Mouse (Mus musculus): ENCODE measurements around the gene Necab2. TPM values are rescaled to one million over a fixed set of nuclear protein-coding genes. Genes with fewer than 3 reads are reported as not detected.

The Necab2 gene
- polyA plus RNA-seq, 1 experiment from 2014 or later: not detected

GRCm38 (mm10) chr8:119451131-119451530, 4.6 kb downstream of the Necab2 start:
- Histone ChIP-seq H3K4me3 (ENCODE audit: inconsistent target) (no peak overlapping the region), H3K27ac (no peak overlapping the region), H3K36me3 (ENCODE audit: inconsistent target) (no peaks in the 10 kb centered on the region), H3K79me2 (ENCODE audit: inconsistent target) (no peaks in the 10 kb centered on the region)
- WGBS (ENCODE audit: missing documents): 86% methylated on average over 4 of the region's 4 CpGs

DNA sequence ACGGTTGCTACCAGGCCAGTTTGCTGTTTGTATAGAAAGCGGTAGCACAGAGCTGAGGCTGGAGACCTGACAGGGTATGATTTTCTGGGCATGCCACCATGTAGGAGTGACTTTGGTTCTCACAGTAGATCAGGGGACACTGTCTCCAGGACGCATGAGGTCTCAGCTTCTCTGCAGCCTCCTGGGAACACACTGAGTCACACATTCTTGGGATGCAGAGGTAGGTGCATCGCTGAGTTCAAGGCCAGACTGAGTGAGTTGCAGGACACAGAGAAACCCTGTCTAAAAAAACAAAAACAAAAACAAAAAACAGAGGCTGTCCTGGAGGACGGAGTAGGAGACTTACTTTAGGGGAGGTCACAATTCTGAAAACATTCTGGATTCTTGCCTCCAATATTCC, 6.4 kb downstream of the Necab2 start:
- Histone ChIP-seq H3K4me3 (ENCODE audit: inconsistent target) (no peak overlapping the region), H3K36me3 (ENCODE audit: inconsistent target) (no peaks in the 10 kb centered on the region), H3K27ac (no peak overlapping the region), H3K79me2 (ENCODE audit: inconsistent target) (no peaks in the 10 kb centered on the region)
- WGBS (ENCODE audit: missing documents): 89% methylated on average over 5 of the region's 5 CpGs

DNA sequence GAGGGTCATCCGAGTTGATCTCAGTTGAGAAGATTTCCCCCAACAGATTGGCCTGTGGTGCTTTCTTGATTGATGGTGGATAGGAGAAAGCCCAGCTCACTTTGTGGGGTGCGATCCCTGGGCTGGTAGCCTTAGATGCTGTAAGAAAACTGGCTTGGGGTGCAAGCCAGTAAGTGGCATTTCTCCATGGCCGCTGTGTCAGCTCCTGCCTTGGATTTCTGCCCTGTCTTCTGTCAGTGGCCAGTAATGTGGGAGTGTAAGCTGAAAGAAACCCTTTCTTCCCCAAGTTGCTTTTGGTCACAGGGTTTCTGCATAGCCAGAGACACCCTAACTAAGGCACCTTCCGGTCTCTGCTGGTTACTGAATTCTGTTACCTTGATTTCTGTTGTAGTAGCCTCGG, 9.5 kb downstream of the Necab2 start:
- Histone ChIP-seq H3K4me3 (ENCODE audit: inconsistent target) (no peak overlapping the region), H3K36me3 (ENCODE audit: inconsistent target) (no peaks in the 10 kb centered on the region), H3K27ac (no peak overlapping the region), H3K79me2 (ENCODE audit: inconsistent target) (no peaks in the 10 kb centered on the region)
- 88% methylated on average over 5 of the region's 5 CpGs for WGBS (ENCODE audit: missing documents)

- no peak overlapping the region for H3K27ac ChIP-seq
- no peaks in the 10 kb centered on the region for H3K36me3 ChIP-seq (ENCODE audit: inconsistent target)
- no peaks in the 10 kb centered on the region for H3K79me2 ChIP-seq (ENCODE audit: inconsistent target)
- H3K4me3 ChIP-seq (ENCODE audit: inconsistent target): no peak overlapping the region
- 70% methylated on average over 16 of the region's 16 CpGs for WGBS (ENCODE audit: missing documents)
Measured at GRCm38 (mm10) chr8:119459724-119460123, 13.2 kb downstream of the Necab2 start.

DNA sequence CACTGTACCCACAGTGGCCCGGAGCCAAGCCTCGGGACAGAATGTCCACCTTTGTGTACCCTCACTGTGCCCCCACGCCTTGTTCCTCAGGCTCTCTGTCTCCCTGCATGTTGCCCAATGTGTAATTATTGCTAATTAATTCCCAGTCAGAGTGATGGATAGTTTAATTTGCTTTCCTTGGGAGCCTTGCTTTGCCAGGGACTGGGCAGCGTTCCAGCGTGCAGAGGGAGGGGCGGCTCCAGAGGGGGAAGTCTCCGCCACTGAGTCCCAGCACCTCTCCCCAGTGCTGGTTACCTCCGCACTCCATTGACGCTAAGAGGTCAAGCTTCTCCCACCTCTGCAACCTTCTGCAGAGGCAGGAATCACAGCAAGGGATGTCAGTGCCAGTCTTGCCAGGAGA, 14.8 kb downstream of the Necab2 start:
- H3K79me2 ChIP-seq (ENCODE audit: inconsistent target): no peaks in the 10 kb centered on the region
- no peaks in the 10 kb centered on the region for H3K36me3 ChIP-seq (ENCODE audit: inconsistent target)
- 81% methylated on average over 9 of the region's 9 CpGs for whole genome bisulfite sequencing (ENCODE audit: missing documents)
- no peak overlapping the region for H3K4me3 ChIP-seq (ENCODE audit: inconsistent target)
- H3K27ac ChIP-seq: no peak overlapping the region

- no peaks in the 10 kb centered on the region for H3K79me2 ChIP-seq (ENCODE audit: inconsistent target)
- H3K27ac ChIP-seq: no peak overlapping the region
- H3K36me3 ChIP-seq (ENCODE audit: inconsistent target): no peaks in the 10 kb centered on the region
- H3K4me3 ChIP-seq (ENCODE audit: inconsistent target): no peak overlapping the region
- WGBS (ENCODE audit: missing documents): 85% methylated on average over 7 of the region's 7 CpGs
Measured at GRCm38 (mm10) chr8:119463709-119464108, 17.2 kb downstream of the Necab2 start.

- WGBS (ENCODE audit: missing documents): 12% methylated on average over 18 of the region's 18 CpGs
- H3K36me3 ChIP-seq (ENCODE audit: inconsistent target): no peaks in the 10 kb centered on the region
- no peaks in the 10 kb centered on the region for H3K79me2 ChIP-seq (ENCODE audit: inconsistent target)
- H3K27ac ChIP-seq: no peak overlapping the region
- no peak overlapping the region for H3K4me3 ChIP-seq (ENCODE audit: inconsistent target)
Measured at GRCm38 (mm10) chr8:119466105-119466504, 19.6 kb downstream of the Necab2 start.

DNA sequence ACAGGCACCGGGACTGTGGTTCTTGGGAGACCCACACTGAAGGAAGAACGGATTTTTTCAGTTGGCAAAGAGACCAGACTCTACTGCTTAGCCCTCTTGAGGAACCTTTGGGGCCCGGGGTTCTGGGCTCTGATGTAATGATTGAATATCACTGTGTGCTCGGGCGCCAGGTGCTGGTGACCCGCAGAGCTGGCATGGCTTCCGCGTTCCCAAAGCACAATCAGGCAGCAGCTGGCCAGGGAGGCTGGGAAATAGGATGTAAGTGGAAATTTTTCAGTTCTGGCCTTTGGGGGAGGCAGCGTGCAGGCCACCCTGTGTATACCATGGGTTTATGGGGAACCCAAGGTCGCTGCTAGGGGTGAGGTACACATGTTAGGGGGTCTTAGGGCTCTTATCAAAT, 20.3 kb downstream of the Necab2 start:
- WGBS (ENCODE audit: missing documents): 80% methylated on average over 10 of the region's 10 CpGs
- Histone ChIP-seq H3K36me3 (ENCODE audit: inconsistent target) (no peaks in the 10 kb centered on the region), H3K27ac (no peak overlapping the region), H3K79me2 (ENCODE audit: inconsistent target) (no peaks in the 10 kb centered on the region), H3K4me3 (ENCODE audit: inconsistent target) (no peak overlapping the region)

GRCm38 (mm10) chr8:119468091-119468490, 21.6 kb downstream of the Necab2 start:
- Histone ChIP-seq H3K4me3 (ENCODE audit: inconsistent target) (no peak overlapping the region), H3K36me3 (ENCODE audit: inconsistent target) (no peaks in the 10 kb centered on the region), H3K79me2 (ENCODE audit: inconsistent target) (no peaks in the 10 kb centered on the region), H3K27ac (no peak overlapping the region)
- 89% methylated on average over 8 of the region's 8 CpGs for WGBS (ENCODE audit: missing documents)

DNA sequence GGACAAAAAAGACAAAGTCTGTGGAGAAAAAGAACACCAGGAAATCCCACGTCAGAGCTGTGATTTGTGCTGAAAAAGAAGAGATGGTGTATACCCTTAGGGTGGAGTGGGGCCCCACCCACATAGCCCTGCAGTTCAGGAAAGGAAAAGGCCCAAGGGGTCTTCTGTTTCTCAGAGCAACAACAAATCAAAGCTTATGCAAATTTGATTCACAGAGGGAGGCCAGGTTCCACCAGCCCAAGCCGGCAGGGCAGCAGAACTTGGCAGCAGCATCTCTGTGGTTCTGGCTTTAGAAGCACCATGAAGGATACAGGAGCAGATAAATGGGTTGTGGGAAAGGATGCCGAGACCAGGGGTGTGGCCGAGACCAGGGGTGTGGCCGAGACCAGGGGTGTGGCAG, 32.2 kb downstream of the Necab2 start:
- Histone ChIP-seq H3K4me3 (ENCODE audit: inconsistent target) (no peak overlapping the region), H3K79me2 (ENCODE audit: inconsistent target) (no peaks in the 10 kb centered on the region), H3K27ac (no peak overlapping the region), H3K36me3 (ENCODE audit: inconsistent target) (no peaks in the 10 kb centered on the region)
- WGBS (ENCODE audit: missing documents): 34% methylated on average over 5 of the region's 5 CpGs

DNA sequence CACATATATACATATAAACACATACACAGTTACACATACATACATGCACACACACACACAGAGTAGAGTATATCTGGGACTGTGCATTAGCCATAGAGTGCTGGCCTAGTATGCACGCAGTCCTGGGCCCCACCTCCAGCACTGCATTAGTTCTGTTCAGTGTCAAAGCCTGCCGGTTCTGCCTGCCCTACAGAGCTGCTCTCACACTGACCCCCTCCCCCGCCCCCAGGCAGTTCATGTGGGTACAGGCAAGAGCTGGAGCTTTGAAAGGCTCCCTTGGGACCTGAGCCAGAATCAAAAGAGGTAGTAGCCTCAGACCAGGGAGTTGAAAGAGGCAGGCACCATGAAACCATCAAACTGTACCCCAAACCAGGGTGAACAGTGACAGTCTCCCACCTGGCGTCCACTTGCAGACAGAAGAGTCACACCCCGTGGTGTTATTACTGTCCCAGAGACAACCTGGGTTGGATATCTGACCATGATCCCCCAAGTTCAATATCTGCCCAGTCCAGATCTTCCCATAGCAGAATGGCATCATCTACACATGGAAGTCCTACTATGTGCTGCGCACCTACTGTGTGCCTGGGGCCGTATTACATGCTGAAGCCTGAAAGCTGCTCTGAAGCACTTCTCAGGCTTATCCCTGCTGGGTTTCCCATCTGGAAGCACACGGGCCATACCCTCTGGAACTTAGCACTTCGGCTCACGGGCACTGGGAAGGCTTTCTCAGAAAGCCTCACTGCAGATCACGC, 37.8 kb downstream of the Necab2 start:
- Histone ChIP-seq H3K79me2 (ENCODE audit: inconsistent target) (no peaks in the 10 kb centered on the region), H3K27ac (no peak overlapping the region), H3K4me3 (ENCODE audit: inconsistent target) (no peak overlapping the region), H3K36me3 (ENCODE audit: inconsistent target) (no peaks in the 10 kb centered on the region)
- 82% methylated on average over 11 of the region's 11 CpGs for WGBS (ENCODE audit: missing documents)

DNA sequence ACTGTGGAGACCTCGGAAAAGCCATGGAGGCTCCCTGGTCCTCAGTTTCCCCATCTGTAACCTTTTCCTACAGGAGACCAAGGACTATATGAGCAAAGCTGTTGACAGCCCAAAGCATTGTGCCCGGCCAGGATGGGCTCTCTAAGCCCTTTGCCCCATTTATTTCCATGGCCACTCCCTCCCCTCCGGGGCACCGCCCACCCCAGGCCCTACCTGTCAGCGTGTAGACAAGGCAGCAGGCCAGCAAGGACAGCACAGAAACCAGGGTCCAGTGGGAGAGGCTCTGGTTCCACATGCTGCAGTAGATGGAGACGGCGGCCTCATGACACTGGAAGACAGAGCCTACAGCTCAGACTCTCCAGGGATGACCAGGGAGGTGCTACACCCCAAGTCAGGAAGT, 40.6 kb downstream of the Necab2 start:
- Histone ChIP-seq H3K27ac (no peak overlapping the region), H3K79me2 (ENCODE audit: inconsistent target) (no peaks in the 10 kb centered on the region), H3K4me3 (ENCODE audit: inconsistent target) (no peak overlapping the region), H3K36me3 (ENCODE audit: inconsistent target) (no peaks in the 10 kb centered on the region)
- 86% methylated on average over 7 of the region's 7 CpGs for WGBS (ENCODE audit: missing documents)

- Histone ChIP-seq H3K27ac (no peak overlapping the region), H3K36me3 (ENCODE audit: inconsistent target) (no peaks in the 10 kb centered on the region), H3K79me2 (ENCODE audit: inconsistent target) (no peaks in the 10 kb centered on the region), H3K4me3 (ENCODE audit: inconsistent target) (no peak overlapping the region)
- 22% methylated on average over 6 of the region's 6 CpGs for WGBS (ENCODE audit: missing documents)
Measured at GRCm38 (mm10) chr8:119496848-119497247, 50.3 kb downstream of the Necab2 start.

DNA sequence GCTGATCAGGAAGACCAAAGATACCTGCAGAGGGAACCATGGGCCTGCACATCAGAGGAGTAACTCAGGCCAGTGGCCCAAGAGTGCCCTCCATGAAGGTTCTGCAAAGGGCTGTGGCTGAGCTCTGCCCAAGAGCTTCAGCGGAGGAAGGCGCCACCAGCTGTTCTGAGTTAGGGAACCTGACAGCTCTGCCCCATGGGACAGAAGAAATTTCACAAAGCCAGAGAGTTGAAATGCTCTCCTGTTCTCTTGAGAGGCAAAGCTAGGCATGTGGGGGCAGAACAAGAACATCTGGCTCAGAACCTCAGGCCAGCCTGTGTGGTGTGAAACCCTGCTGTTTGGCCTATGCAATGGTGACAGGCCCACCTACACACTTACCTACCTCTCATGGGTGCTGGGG, 53.3 kb downstream of the Necab2 start:
- Histone ChIP-seq H3K79me2 (ENCODE audit: inconsistent target) (no peaks in the 10 kb centered on the region), H3K4me3 (ENCODE audit: inconsistent target) (no peak overlapping the region), H3K27ac (no peak overlapping the region), H3K36me3 (ENCODE audit: inconsistent target) (no peaks in the 10 kb centered on the region)
- 83% methylated on average over 2 of the region's 2 CpGs for WGBS (ENCODE audit: missing documents)

DNA sequence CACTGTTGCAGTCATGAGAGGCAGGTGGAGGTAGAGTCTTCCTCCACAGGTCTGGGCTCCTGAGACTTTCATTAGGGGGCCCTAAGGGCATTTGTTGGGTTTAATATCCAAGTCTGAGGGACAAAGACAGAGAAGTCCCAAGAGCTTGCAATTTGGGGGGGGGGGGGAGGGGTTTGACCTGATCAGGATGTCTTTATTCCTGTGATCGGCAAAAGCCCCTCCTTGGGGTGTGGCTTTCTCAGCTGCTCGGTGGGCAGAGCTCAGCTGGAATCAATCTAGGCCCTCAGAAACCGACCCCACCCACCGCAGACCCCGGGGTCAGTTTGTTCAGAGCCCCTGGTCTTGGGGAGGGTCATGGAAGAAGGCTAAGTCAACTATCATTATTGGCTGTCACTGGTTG, 55.1 kb downstream of the Necab2 start, which contains the start of gene Slc38a8:
Gene Slc38a8, minus strand, starts transcription at position 101 of the 400 bp plus-strand sequence.
- no peak within 1 kb of the TSS for H3K27ac ChIP-seq
- H3K36me3 ChIP-seq (ENCODE audit: inconsistent target): no peaks in the 10 kb centered on the region
- WGBS (ENCODE audit: missing documents): 74% methylated on average over 5 of the region's 5 CpGs
- H3K4me3 ChIP-seq (ENCODE audit: inconsistent target): no peak within 1 kb of the TSS
- H3K79me2 ChIP-seq (ENCODE audit: inconsistent target): no peaks in the 10 kb centered on the region

DNA sequence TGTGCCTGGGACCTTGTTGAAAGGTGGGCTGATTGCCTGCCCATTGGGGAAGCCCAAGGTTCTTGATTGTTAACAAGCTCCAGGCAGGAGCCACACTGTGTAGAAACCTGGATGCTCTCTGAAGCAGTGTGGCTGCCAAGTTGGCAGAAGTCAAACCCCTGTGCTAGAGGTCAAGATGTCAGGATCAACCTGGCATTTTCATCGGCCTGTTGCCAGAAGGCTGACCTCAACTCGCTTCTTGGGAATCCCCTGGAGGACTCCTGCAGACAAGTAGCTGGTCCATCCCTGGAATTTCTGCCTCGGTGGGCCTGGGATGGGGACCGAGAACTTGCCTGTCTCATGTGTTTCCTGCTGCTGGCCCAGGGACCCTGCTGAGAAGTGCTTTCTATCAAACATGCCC, 55.6 kb downstream of the Necab2 start:
- Histone ChIP-seq H3K36me3 (ENCODE audit: inconsistent target) (0 out of 2 replicates have a peak, but pooled peaks cover under 1% of the 10 kb centered on the region), H3K79me2 (ENCODE audit: inconsistent target) (no peaks in the 10 kb centered on the region), H3K27ac (no peak overlapping the region), H3K4me3 (ENCODE audit: inconsistent target) (no peak overlapping the region)
- 49% methylated on average over 4 of the region's 4 CpGs for WGBS (ENCODE audit: missing documents)
